Mouse (Mus musculus): ENCODE data around the gene Rsbn1l.

DNA sequence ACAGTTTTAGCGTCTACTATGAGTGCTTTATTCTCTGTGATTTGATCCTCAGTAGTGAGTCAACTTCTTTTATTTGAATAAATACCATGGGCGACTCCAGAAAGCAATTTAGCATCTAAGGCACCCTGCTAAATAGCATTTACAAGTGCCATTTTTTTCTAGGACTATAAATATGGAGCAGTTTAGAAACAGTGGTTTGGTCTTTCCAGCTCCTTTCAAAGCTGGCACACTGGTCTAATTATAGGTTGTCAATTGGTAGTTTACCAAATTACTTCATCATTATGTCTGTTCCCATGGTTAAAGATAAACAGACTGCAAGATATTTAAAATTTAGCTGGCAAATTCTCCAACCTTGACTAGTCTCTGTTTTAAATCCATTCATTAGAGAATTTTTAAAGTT is 112.4 kb downstream of the Rsbn1l start:
- no peak for TF ChIP-seq CTCF (IDR thresholded peaks at IDR 0.05; ENCODE audit: control insufficient read depth, insufficient read depth, insufficient read length)
- no peak for TF ChIP-seq MYOG (IDR thresholded peaks at IDR 0.05; ENCODE audit: control insufficient read depth, extremely low read depth, insufficient read length)
- TF ChIP-seq FOSL1 (IDR thresholded peaks at IDR 0.05; ENCODE audit: insufficient read depth, low read length, poor library complexity, severe bottlenecking) = no peak
- TF ChIP-seq MYOD1 (IDR thresholded peaks at IDR 0.05; ENCODE audit: control insufficient read depth, insufficient read length, low read depth) = no peak
- TF ChIP-seq MAX (IDR thresholded peaks at IDR 0.05) = no peak
